Mouse (Mus musculus): ENCODE measurements around the gene Myl9. TPM values are rescaled to one million over a fixed set of nuclear protein-coding genes. Genes with fewer than 3 reads are reported as not detected.

Myl9 gene
- total and polyA plus RNA-seq, 3 experiments: 1.2 to 1.3 TPM; not detected in 1

- H3K79me2 ChIP-seq (ENCODE audit: control insufficient read depth, insufficient read depth, low read length, poor library complexity): no peaks in the 10 kb centered on the region
- H3K27me3 ChIP-seq (ENCODE audit: control insufficient read depth in 1 of 2, insufficient read depth in 2 of 2, low read length in 2 of 2): no peaks in the 10 kb centered on the region
- no peak for DNase-seq (ENCODE audit: low read depth, low spot score)
- no peak overlapping the region for H3K4me3 ChIP-seq (ENCODE audit: control insufficient read depth in 1 of 2, insufficient read depth in 1 of 2, low read depth in 2 of 2, low read length in 2 of 2)
- TF ChIP-seq ZKSCAN1 (IDR thresholded peaks at IDR 0.05; ENCODE audit: low read depth, low read length): no peak
- no peak for TF ChIP-seq CHD1 (IDR thresholded peaks at IDR 0.05; ENCODE audit: low read depth, low read length)
- TF ChIP-seq MXI1 (IDR thresholded peaks at IDR 0.05; ENCODE audit: low read depth, low read length): no peak
- no peak for TF ChIP-seq BHLHE40 (IDR thresholded peaks at IDR 0.05; ENCODE audit: borderline replicate concordance, low read depth, low read length)
- no peak for TF ChIP-seq POLR2A (IDR thresholded peaks at IDR 0.05; ENCODE audit: control insufficient read depth in 1 of 2, insufficient read depth in 1 of 2, low read depth in 1 of 2, low read length in 2 of 2, poor library complexity in 1 of 2)
- no peak for TF ChIP-seq MAFK (IDR thresholded peaks at IDR 0.05; ENCODE audit: borderline replicate concordance, low read depth, low read length)
- no peak for TF ChIP-seq TBP (IDR thresholded peaks at IDR 0.05; ENCODE audit: low read depth, low read length)
- TF ChIP-seq CTCF (IDR thresholded peaks at IDR 0.05 in 2 of 3, conservative IDR thresholded peaks at IDR 0.05 in 1 of 3; ENCODE audit: control insufficient read depth in 1 of 3, insufficient read depth in 1 of 3, low read depth in 2 of 3, low read length in 3 of 3, poor library complexity in 1 of 3, severe bottlenecking in 1 of 3): no peak
- TF ChIP-seq ZMIZ1 (IDR thresholded peaks at IDR 0.05; ENCODE audit: low read depth, low read length): no peak
- TF ChIP-seq USF2 (IDR thresholded peaks at IDR 0.05; ENCODE audit: borderline replicate concordance in 1 of 2, insufficient read depth in 1 of 2, low read depth in 1 of 2, low read length in 2 of 2): no peak
- no peak for TF ChIP-seq MAX (IDR thresholded peaks at IDR 0.05; ENCODE audit: low read length)
- no peak for TF ChIP-seq SIN3A (IDR thresholded peaks at IDR 0.05; ENCODE audit: low read length)
- no peak for TF ChIP-seq HCFC1 (IDR thresholded peaks at IDR 0.05; ENCODE audit: low read depth, low read length)
- no peak for TF ChIP-seq TAL1 (IDR thresholded peaks at IDR 0.05; ENCODE audit: low read length)
- no peaks in the 10 kb centered on the region for H3K9me3 ChIP-seq (replicated peaks; ENCODE audit: insufficient read depth, low read length)
- peaks cover 11 to 26% of the 10 kb centered on the region in 2 experiments for H3K4me1 ChIP-seq (ENCODE audit: control insufficient read depth in 1 of 2, insufficient read depth in 2 of 2, low read length in 2 of 2)
- peaks cover 0 to 8% of the 10 kb centered on the region in 2 experiments; a peak in 2 of 4 replicates for H3K36me3 ChIP-seq (ENCODE audit: control insufficient read depth in 1 of 2, insufficient read depth in 2 of 2, low read length in 2 of 2)
- no peak overlapping the region for H3K9ac ChIP-seq (ENCODE audit: control insufficient read depth, low read depth, low read length, poor library complexity, severe bottlenecking)
- no peak overlapping the region for H3K27ac ChIP-seq (ENCODE audit: control insufficient read depth, low read depth, low read length)
Measured at GRCm38 (mm10) chr2:156763101-156763500, 12.1 kb upstream of the Myl9 start.

- H3K9ac ChIP-seq (ENCODE audit: control insufficient read depth, low read depth, low read length, poor library complexity, severe bottlenecking): no peak overlapping the region
- TF ChIP-seq TAL1 (IDR thresholded peaks at IDR 0.05; ENCODE audit: low read length): no peak
- TF ChIP-seq GABPA (IDR thresholded peaks at IDR 0.05; ENCODE audit: low read depth, low read length): no peak
- no peak for TF ChIP-seq ZKSCAN1 (IDR thresholded peaks at IDR 0.05; ENCODE audit: low read depth, low read length)
- TF ChIP-seq SMC3 (IDR thresholded peaks at IDR 0.05; ENCODE audit: low read depth, low read length): no peak
- no peak for TF ChIP-seq CTCF (IDR thresholded peaks at IDR 0.05 in 2 of 3, conservative IDR thresholded peaks at IDR 0.05 in 1 of 3; ENCODE audit: control insufficient read depth in 1 of 3, insufficient read depth in 1 of 3, low read depth in 2 of 3, low read length in 3 of 3, poor library complexity in 1 of 3, severe bottlenecking in 1 of 3)
- TF ChIP-seq MEF2A (IDR thresholded peaks at IDR 0.05; ENCODE audit: extremely low read depth, insufficient replicate concordance, low read depth, low read length, poor library complexity, severe bottlenecking): no peak
- no peak for TF ChIP-seq MAZ (IDR thresholded peaks at IDR 0.05; ENCODE audit: low read depth, low read length)
- no peak for TF ChIP-seq UBTF (IDR thresholded peaks at IDR 0.05; ENCODE audit: borderline replicate concordance, insufficient read depth, low read depth, low read length)
- no peak for TF ChIP-seq CHD2 (IDR thresholded peaks at IDR 0.05; ENCODE audit: low read length)
- no peak for TF ChIP-seq USF1 (IDR thresholded peaks at IDR 0.05; ENCODE audit: low read depth, low read length)
- no peak for TF ChIP-seq MYC (IDR thresholded peaks at IDR 0.05; ENCODE audit: low read depth, low read length)
- TF ChIP-seq ETS1 (IDR thresholded peaks at IDR 0.05; ENCODE audit: low read depth, low read length): no peak
- DNase-seq (ENCODE audit: low read depth, low spot score): no peak
- H3K79me2 ChIP-seq (ENCODE audit: control insufficient read depth, insufficient read depth, low read length, poor library complexity): no peaks in the 10 kb centered on the region
- peaks cover 0 to 8% of the 10 kb centered on the region in 2 experiments; a peak in 2 of 4 replicates for H3K36me3 ChIP-seq (ENCODE audit: control insufficient read depth in 1 of 2, insufficient read depth in 2 of 2, low read length in 2 of 2)
- no peaks in the 10 kb centered on the region for H3K9me3 ChIP-seq (replicated peaks; ENCODE audit: insufficient read depth, low read length)
- no peak overlapping the region for H3K4me3 ChIP-seq (ENCODE audit: control insufficient read depth in 1 of 2, insufficient read depth in 1 of 2, low read depth in 2 of 2, low read length in 2 of 2)
- H3K27ac ChIP-seq (ENCODE audit: control insufficient read depth, low read depth, low read length): no peak overlapping the region
- no peaks in the 10 kb centered on the region for H3K27me3 ChIP-seq (ENCODE audit: control insufficient read depth in 1 of 2, insufficient read depth in 2 of 2, low read length in 2 of 2)
- peaks cover 11 to 26% of the 10 kb centered on the region in 2 experiments for H3K4me1 ChIP-seq (ENCODE audit: control insufficient read depth in 1 of 2, insufficient read depth in 2 of 2, low read length in 2 of 2)
Measured at GRCm38 (mm10) chr2:156764022-156764421, 11.2 kb upstream of the Myl9 start.
